In genomic region chr2:161704811-161705210, GRCm38 (mm10) we compare ENCODE assay signal across 13 mouse cellular contexts.
A peak's percentile ranks its signal among the peaks of the same experiment; 100 is the strongest.
DNase-seq lines count a peak whose midpoint lies in the region; ATAC-seq and TF ChIP-seq lines count a peak whose summit lies in the region.
"Had no signal": no experiment of that assay in that cellular context is flagged by ENCODE, and none has a peak within 500 bp of the region (broad histone marks: within the 10 kb centered on the region; RNA-seq: fewer than 3 reads in every experiment).

No protein-coding gene starts in this region.

- no peak for ATAC-seq in heart, embryonic 13.5 days (ENCODE audit: extremely low read depth, insufficient number of reproducible peaks, low FRiP score, low TSS enrichment)
- no peak for ATAC-seq in midbrain, embryonic 15.5 days (replicated peaks)
- no peak for ATAC-seq in midbrain, postnatal 0 days (ENCODE audit: low FRiP score)
- ATAC-seq in megakaryocyte progenitor cell, adult 5-6 weeks (replicated peaks; ENCODE audit: poor library complexity): no peak

- peaks cover 10% of the 10 kb centered on the region for H3K4me1 ChIP-seq in heart, embryonic 13.5 days
- peaks cover 22% of the 10 kb centered on the region for H3K4me1 ChIP-seq in midbrain, embryonic 10.5 days
- peaks cover 11% of the 10 kb centered on the region for H3K4me1 ChIP-seq in midbrain, embryonic 15.5 days
- H3K4me1 ChIP-seq in midbrain, postnatal 0 days (ENCODE audit: insufficient read depth, low read length): no peaks in the 10 kb centered on the region; the same call in 1 of the 2 replicates
- H3K4me1 ChIP-seq: liver, embryonic 15.5 days had no signal

- no peak overlapping the region for H3K27ac ChIP-seq in heart, embryonic 13.5 days (replicated peaks)
- no peak overlapping the region for H3K27ac ChIP-seq in midbrain, embryonic 10.5 days (replicated peaks)
- no peak overlapping the region for H3K27ac ChIP-seq in midbrain, embryonic 15.5 days
- H3K27ac ChIP-seq in midbrain, postnatal 0 days (ENCODE audit: low read depth, low read length): no peak overlapping the region
- H3K27ac ChIP-seq: limb, embryonic 13.5 days; liver, embryonic 15.5 days had no signal

- WGBS in heart, embryonic 13.5 days: 24% methylated on average over 8 of the region's 8 CpGs
- 26% methylated on average over 8 of the region's 8 CpGs for WGBS in midbrain, embryonic 10.5 days
- 11% methylated on average over 8 of the region's 8 CpGs for WGBS in midbrain, embryonic 15.5 days
- 23% methylated on average over 8 of the region's 8 CpGs for WGBS in midbrain, postnatal 0 days

- H3K4me2 ChIP-seq in heart, embryonic 13.5 days: peak overlapping the region; percentile 39
- H3K4me2 ChIP-seq in midbrain, embryonic 15.5 days: no peak overlapping the region
- H3K4me2 ChIP-seq in midbrain, postnatal 0 days (ENCODE audit: low read depth, low read length, poor library complexity, severe bottlenecking): no peak overlapping the region
- H3K4me2 ChIP-seq: limb, embryonic 13.5 days; liver, embryonic 15.5 days had no signal

- H3K9ac ChIP-seq in heart, embryonic 13.5 days: no peak overlapping the region
- H3K9ac ChIP-seq in midbrain, embryonic 15.5 days: no peak overlapping the region
- H3K9ac ChIP-seq in midbrain, postnatal 0 days (replicated peaks; ENCODE audit: low read length, poor library complexity, severe bottlenecking): no peak overlapping the region
- H3K9ac ChIP-seq: limb, embryonic 13.5 days; liver, embryonic 15.5 days had no signal

- TF ChIP-seq CTCF in midbrain, postnatal 0 days (IDR thresholded peaks at IDR 0.05): no peak

- peak; percentile 2 for DNase-seq in adrenal gland, postnatal 25 days
- no peak for DNase-seq in adrenal gland, adult 8-10 months
- no peak for DNase-seq in heart, adult 9 months (ENCODE audit: low spot score in 2 of 2)
- DNase-seq in midbrain, embryonic 10.5 days (ENCODE audit: low spot score): peak; percentile 20
- peak; percentile 12 for DNase-seq in midbrain, postnatal 0 days (ENCODE audit: low spot score)
- DNase-seq: cerebellum, adult 8-10 months; kidney, adult 11 months had no signal

- H3K4me3 ChIP-seq in heart, embryonic 13.5 days: no peak overlapping the region
- no peak overlapping the region for H3K4me3 ChIP-seq in midbrain, embryonic 10.5 days
- no peak overlapping the region for H3K4me3 ChIP-seq in midbrain, embryonic 15.5 days
- no peak overlapping the region for H3K4me3 ChIP-seq in midbrain, postnatal 0 days (ENCODE audit: low read depth, low read length)
- H3K4me3 ChIP-seq: limb, embryonic 13.5 days; liver, embryonic 15.5 days had no signal

- H3K27me3 ChIP-seq in heart, embryonic 13.5 days (replicated peaks): no peaks in the 10 kb centered on the region
- peaks cover 95% of the 10 kb centered on the region for H3K27me3 ChIP-seq in midbrain, embryonic 10.5 days (ENCODE audit: low read depth, poor library complexity, severe bottlenecking)
- H3K27me3 ChIP-seq in midbrain, embryonic 15.5 days (replicated peaks): no peaks in the 10 kb centered on the region
- no peaks in the 10 kb centered on the region for H3K27me3 ChIP-seq in midbrain, postnatal 0 days (ENCODE audit: insufficient read depth, low read length)
- H3K27me3 ChIP-seq: CH12.LX; limb, embryonic 13.5 days; liver, embryonic 15.5 days had no signal

- H3K9me3 ChIP-seq in heart, embryonic 13.5 days: no peaks in the 10 kb centered on the region
- no peaks in the 10 kb centered on the region for H3K9me3 ChIP-seq in midbrain, embryonic 10.5 days (replicated peaks)
- no peaks in the 10 kb centered on the region for H3K9me3 ChIP-seq in midbrain, embryonic 15.5 days
- no peaks in the 10 kb centered on the region for H3K9me3 ChIP-seq in midbrain, postnatal 0 days (ENCODE audit: low read length)
- H3K9me3 ChIP-seq: limb, embryonic 13.5 days; liver, embryonic 15.5 days had no signal

- no peaks in the 10 kb centered on the region for H3K36me3 ChIP-seq in heart, embryonic 13.5 days
- H3K36me3 ChIP-seq in midbrain, embryonic 10.5 days: no peaks in the 10 kb centered on the region
- no peaks in the 10 kb centered on the region for H3K36me3 ChIP-seq in midbrain, embryonic 15.5 days (replicated peaks)
- H3K36me3 ChIP-seq in midbrain, postnatal 0 days (ENCODE audit: insufficient read depth, low read length): no peaks in the 10 kb centered on the region
- H3K36me3 ChIP-seq: limb, embryonic 13.5 days; liver, embryonic 15.5 days had no signal

Comparison
In these comparisons a context has a peak if more than half of its experiments do, and no peak if none do; other contexts are left out.
1. DNase-seq: peak in adrenal gland, postnatal 25 days (single experiment), midbrain, embryonic 10.5 days (single experiment) and midbrain, postnatal 0 days (single experiment); none in adrenal gland, adult 8-10 months (single experiment) and heart, adult 9 months (0 of 2).